32 mouse cellular contexts compared by ENCODE assay signal in genomic region chr4:49623916-49624315, GRCm38 (mm10). TPM values are rescaled to one million over a fixed set of nuclear protein-coding genes. Genes with fewer than 3 reads are reported as not detected.
"Had no signal": no experiment of that assay in that cellular context is flagged by ENCODE, and none has a peak within 500 bp of the region (broad histone marks: within the 10 kb centered on the region; RNA-seq: fewer than 3 reads in every experiment).

No protein-coding gene starts in this region.

- DNase-seq: cerebellum, adult 2 months; cerebellum, adult 8-10 months; cerebellum, adult 9-10 months; cerebellum, adult 9-11 months; cerebellum, postnatal 10 days; cerebellum, postnatal 14 days; cerebellum, postnatal 25 days; cerebellum, postnatal 36 days; embryo, embryonic 11 days; forebrain, postnatal 0 days; gastrocnemius, adult 2 months; gastrocnemius, postnatal 10 days; gastrocnemius, postnatal 14 days; gastrocnemius, postnatal 25 days; gastrocnemius, postnatal 36 days; heart, adult 2 months had no signal

- H3K4me3 ChIP-seq: embryonic facial prominence, embryonic 10.5 days; embryonic facial prominence, embryonic 12.5 days; embryonic facial prominence, embryonic 13.5 days; embryonic facial prominence, embryonic 15.5 days; erythroblast, embryonic 14.5 days; forebrain, embryonic 10.5 days; forebrain, embryonic 12.5 days; forebrain, embryonic 13.5 days; forebrain, embryonic 15.5 days; gastrocnemius, adult 2 months; heart, adult 2 months had no signal

- H3K27me3 ChIP-seq: embryonic facial prominence, embryonic 12.5 days; embryonic facial prominence, embryonic 13.5 days; embryonic facial prominence, embryonic 15.5 days; forebrain, embryonic 12.5 days; forebrain, embryonic 13.5 days; forebrain, embryonic 15.5 days had no signal

- H3K27ac ChIP-seq: embryonic facial prominence, embryonic 10.5 days; embryonic facial prominence, embryonic 12.5 days; embryonic facial prominence, embryonic 13.5 days; embryonic facial prominence, embryonic 15.5 days; forebrain, embryonic 10.5 days; forebrain, embryonic 12.5 days; forebrain, embryonic 13.5 days; forebrain, embryonic 15.5 days; gastrocnemius, adult 2 months; heart, adult 2 months had no signal

- H3K4me1 ChIP-seq: embryonic facial prominence, embryonic 12.5 days; embryonic facial prominence, embryonic 13.5 days; embryonic facial prominence, embryonic 15.5 days; forebrain, embryonic 12.5 days; forebrain, embryonic 13.5 days; forebrain, embryonic 15.5 days had no signal

- H3K36me3 ChIP-seq: embryonic facial prominence, embryonic 10.5 days; embryonic facial prominence, embryonic 12.5 days; embryonic facial prominence, embryonic 13.5 days; embryonic facial prominence, embryonic 15.5 days; forebrain, embryonic 10.5 days; forebrain, embryonic 12.5 days; forebrain, embryonic 15.5 days had no signal

RNA-seq across cellular contexts. Expression of gene Tmem246, which starts 26.2 kb away (rescaled TPM):
- total RNA-seq: granulocyte monocyte progenitor cell, adult 5-6 weeks had no signal

RNA-seq across cellular contexts. Expression of gene Ppp3r2, which starts 57.9 kb away (rescaled TPM):
- total RNA-seq: common myeloid progenitor, adult 5-6 weeks; gastrocnemius, adult 18-20 months; gastrocnemius, adult 2 months; gastrocnemius, adult 8-10 months; gastrocnemius, postnatal 14 days; gastrocnemius, postnatal 25 days; gastrocnemius, postnatal 36 days; granulocyte monocyte progenitor cell, adult 5-6 weeks; heart, adult 2 months; heart, adult 8-10 months had no signal
- polyA plus RNA-seq: embryonic facial prominence, embryonic 10.5 days; embryonic facial prominence, embryonic 11.5 days; erythroblast, embryonic 14.5 days; forebrain, embryonic 10.5 days; forebrain, embryonic 11.5 days; forebrain, embryonic 12.5 days; forebrain, embryonic 13.5 days; heart, adult 2 months had no signal
